In genomic region chr17:90813760-90814159, GRCm38 (mm10) we compare ENCODE assay signal across 18 mouse cellular contexts.
A peak's percentile ranks its signal among the peaks of the same experiment; 100 is the strongest.
DNase-seq lines count a peak whose midpoint lies in the region; ATAC-seq and TF ChIP-seq lines count a peak whose summit lies in the region.
"Had no signal": no experiment of that assay in that cellular context is flagged by ENCODE, and none has a peak within 500 bp of the region (broad histone marks: within the 10 kb centered on the region; RNA-seq: fewer than 3 reads in every experiment).

No protein-coding gene starts in this region.

- no peak overlapping the region for H3K4me2 ChIP-seq in heart, embryonic 11.5 days
- no peak overlapping the region for H3K4me2 ChIP-seq in lung, embryonic 14.5 days
- H3K4me2 ChIP-seq: limb, embryonic 15.5 days; midbrain, embryonic 12.5 days; neural tube, embryonic 15.5 days had no signal

- H3K9ac ChIP-seq in heart, embryonic 11.5 days (ENCODE audit: low read depth, low read length) = no peak overlapping the region
- H3K9ac ChIP-seq in lung, embryonic 14.5 days = no peak overlapping the region
- H3K9ac ChIP-seq: forebrain, postnatal 0 days; limb, embryonic 15.5 days; midbrain, embryonic 12.5 days; neural tube, embryonic 15.5 days had no signal

- ATAC-seq in cerebellum, adult (ENCODE audit: insufficient number of reproducible peaks, low FRiP score, low TSS enrichment) = no peak
- no peak for ATAC-seq in heart, embryonic 11.5 days (replicated peaks; ENCODE audit: insufficient number of reproducible peaks, low FRiP score, low TSS enrichment)
- ATAC-seq in lung, embryonic 14.5 days (ENCODE audit: insufficient read depth) = peak; percentile 73; the same call in 1 of the 2 replicates
- ATAC-seq: activated CD4-positive, CD25-positive, alpha-beta regulatory T cell, adult 4 months; forebrain, postnatal 0 days; hindbrain, postnatal 0 days had no signal

- intact Hi-C loops in heart, postnatal 10 days (cut with DNase I) = no loop called here

- TF ChIP-seq POLR2A in lung, adult 2 months (IDR thresholded peaks at IDR 0.05; ENCODE audit: borderline replicate concordance, extremely low read depth, low read depth, low read length) = no peak
- no peak for TF ChIP-seq POLR2A in thymus, adult 2 months (IDR thresholded peaks at IDR 0.05; ENCODE audit: control insufficient read depth, extremely low read depth, insufficient read depth, low read length, poor library complexity)

- no peaks in the 10 kb centered on the region for H3K4me1 ChIP-seq in heart, embryonic 11.5 days (ENCODE audit: control insufficient read depth, insufficient read depth, low read length)
- no peaks in the 10 kb centered on the region for H3K4me1 ChIP-seq in lung, embryonic 14.5 days (ENCODE audit: insufficient read depth)
- H3K4me1 ChIP-seq in lung, adult 2 months (ENCODE audit: control insufficient read depth, insufficient read depth, low read length) = no peaks in the 10 kb centered on the region
- no peaks in the 10 kb centered on the region for H3K4me1 ChIP-seq in thymus, adult 2 months (replicated peaks; ENCODE audit: control insufficient read depth, insufficient read depth, low read length)
- H3K4me1 ChIP-seq: limb, embryonic 15.5 days; midbrain, embryonic 12.5 days; neural tube, embryonic 15.5 days had no signal

- H3K27ac ChIP-seq in heart, embryonic 11.5 days (ENCODE audit: low read depth, low read length) = no peak overlapping the region
- no peak overlapping the region for H3K27ac ChIP-seq in lung, embryonic 14.5 days (ENCODE audit: low read depth)
- no peak overlapping the region for H3K27ac ChIP-seq in thymus, adult 2 months (ENCODE audit: control insufficient read depth, insufficient read depth, low read length)
- H3K27ac ChIP-seq: hindbrain, postnatal 0 days; limb, embryonic 15.5 days; midbrain, embryonic 12.5 days; neural tube, embryonic 15.5 days had no signal

- no peaks in the 10 kb centered on the region for H3K36me3 ChIP-seq in heart, embryonic 11.5 days (ENCODE audit: control insufficient read depth, insufficient read depth, low read length)
- no peaks in the 10 kb centered on the region for H3K36me3 ChIP-seq in lung, embryonic 14.5 days (ENCODE audit: insufficient read depth)
- no peaks in the 10 kb centered on the region for H3K36me3 ChIP-seq in thymus, adult 2 months (ENCODE audit: control insufficient read depth, insufficient read depth, low read length)
- H3K36me3 ChIP-seq: limb, embryonic 15.5 days; midbrain, embryonic 12.5 days; neural tube, embryonic 15.5 days had no signal

- H3K27me3 ChIP-seq in heart, embryonic 11.5 days (ENCODE audit: control insufficient read depth, insufficient read depth, low read length) = no peaks in the 10 kb centered on the region
- no peaks in the 10 kb centered on the region for H3K27me3 ChIP-seq in lung, embryonic 14.5 days (ENCODE audit: insufficient read depth, low read length)
- no peaks in the 10 kb centered on the region for H3K27me3 ChIP-seq in thymus, adult 2 months (ENCODE audit: control insufficient read depth, insufficient read depth, low read length)
- H3K27me3 ChIP-seq: limb, embryonic 15.5 days; midbrain, embryonic 12.5 days; neural tube, embryonic 15.5 days had no signal

- H3K9me3 ChIP-seq in heart, embryonic 11.5 days (replicated peaks; ENCODE audit: control insufficient read depth, low read length) = no peaks in the 10 kb centered on the region
- no peaks in the 10 kb centered on the region for H3K9me3 ChIP-seq in lung, embryonic 14.5 days (ENCODE audit: low read depth, low read length)
- H3K9me3 ChIP-seq: limb, embryonic 15.5 days; midbrain, embryonic 12.5 days; neural tube, embryonic 15.5 days had no signal

- no peak for TF ChIP-seq CTCF in lung, embryonic 14.5 days (IDR thresholded peaks at IDR 0.05; ENCODE audit: low read depth)
- TF ChIP-seq CTCF in lung, adult 2 months (IDR thresholded peaks at IDR 0.05; ENCODE audit: insufficient read depth, low read length) = no peak
- no peak for TF ChIP-seq CTCF in thymus, adult 2 months (IDR thresholded peaks at IDR 0.05; ENCODE audit: borderline replicate concordance, control insufficient read depth, extremely low read depth, insufficient read depth, low read length, poor library complexity)

- DNase-seq in cerebellum, adult 9-11 months = peak; percentile 58
- DNase-seq in heart, postnatal 10 days = peak; percentile 38 to 53
- DNase-seq in lung, embryonic 14.5 days = peak; percentile 75
- DNase-seq in lung, adult 2 months = no peak
- no peak for DNase-seq in adrenal gland, postnatal 36 days
- no peak for DNase-seq in thymus, adult 2 months
- DNase-seq: cerebellum, adult 11 months; forebrain, postnatal 0 days; gastrocnemius, postnatal 10 days; retina, postnatal 1 day; thymus, adult 18-20 months had no signal

- no peak overlapping the region for H3K4me3 ChIP-seq in heart, embryonic 11.5 days (ENCODE audit: low read depth, low read length)
- no peak overlapping the region for H3K4me3 ChIP-seq in lung, embryonic 14.5 days (ENCODE audit: low read depth, low read length)
- no peak overlapping the region for H3K4me3 ChIP-seq in lung, adult 2 months (replicated peaks; ENCODE audit: extremely low read depth, low read depth, low read length)
- H3K4me3 ChIP-seq in thymus, adult 2 months (ENCODE audit: control insufficient read depth, insufficient read depth, low read length) = no peak overlapping the region
- H3K4me3 ChIP-seq: limb, embryonic 15.5 days; midbrain, embryonic 12.5 days; neural tube, embryonic 15.5 days had no signal

Comparison
In these comparisons a context has a peak if more than half of its experiments do, and no peak if none do; other contexts are left out.
1. DNase-seq: peak in cerebellum, adult 9-11 months (single experiment), heart, postnatal 10 days (2 of 2) and lung, embryonic 14.5 days (single experiment); none in lung, adult 2 months (single experiment), adrenal gland, postnatal 36 days (0 of 2) and thymus, adult 2 months (single experiment).